ENCODE assay signal across 10 mouse cellular contexts in genomic region chr9:77953053-77953452, GRCm38 (mm10). TPM values are rescaled to one million over a fixed set of nuclear protein-coding genes. Genes with fewer than 3 reads are reported as not detected.
DNase-seq lines count a peak whose midpoint lies in the region; ATAC-seq and TF ChIP-seq lines count a peak whose summit lies in the region.
"Had no signal": no experiment of that assay in that cellular context is flagged by ENCODE, and none has a peak within 500 bp of the region (broad histone marks: within the 10 kb centered on the region; RNA-seq: fewer than 3 reads in every experiment).

No protein-coding gene starts in this region.

- peaks cover 48% of the 10 kb centered on the region for H3K4me1 ChIP-seq in liver, embryonic 12.5 days
- peaks cover 16% of the 10 kb centered on the region for H3K4me1 ChIP-seq in liver, postnatal 0 days (ENCODE audit: insufficient read depth)
- H3K4me1 ChIP-seq in hindbrain, embryonic 15.5 days (replicated peaks) = peaks cover 20% of the 10 kb centered on the region

- H3K36me3 ChIP-seq in liver, embryonic 12.5 days = 0 out of 2 replicates have a peak, but pooled peaks cover 5% of the 10 kb centered on the region
- 0 out of 2 replicates have a peak, but pooled peaks cover 6% of the 10 kb centered on the region for H3K36me3 ChIP-seq in liver, postnatal 0 days (replicated peaks; ENCODE audit: insufficient read depth, low read length)
- H3K36me3 ChIP-seq in hindbrain, embryonic 15.5 days = no peaks in the 10 kb centered on the region

- no peak overlapping the region for H3K4me2 ChIP-seq in liver, embryonic 12.5 days
- H3K4me2 ChIP-seq in liver, postnatal 0 days (ENCODE audit: low read depth, low read length) = no peak overlapping the region
- no peak overlapping the region for H3K4me2 ChIP-seq in hindbrain, embryonic 15.5 days

- DNase-seq in cerebellum, postnatal 4 days (ENCODE audit: low spot score in 2 of 2) = no peak
- DNase-seq in liver, postnatal 0 days = no peak
- DNase-seq in cerebellum, adult 11 months = peak; percentile 39
- no peak for DNase-seq in lung, postnatal 4 days
- DNase-seq in kidney, postnatal 14 days = no peak
- DNase-seq: gastrocnemius, postnatal 36 days; heart, postnatal 14 days had no signal

- peak; percentile 31; the same call in 1 of the 2 replicates for ATAC-seq in cerebellum, adult (ENCODE audit: insufficient number of reproducible peaks, low FRiP score, low TSS enrichment)
- peak; percentile 41; the same call in 1 of the 2 replicates for ATAC-seq in liver, embryonic 12.5 days
- ATAC-seq in liver, postnatal 0 days = no peak
- ATAC-seq in hindbrain, embryonic 15.5 days (ENCODE audit: low FRiP score, low read depth) = peak; percentile 40; the same call in 1 of the 2 replicates

- no peak overlapping the region for H3K9ac ChIP-seq in liver, embryonic 12.5 days
- no peak overlapping the region for H3K9ac ChIP-seq in liver, postnatal 0 days (replicated peaks)
- H3K9ac ChIP-seq in hindbrain, embryonic 15.5 days = no peak overlapping the region

- H3K9me3 ChIP-seq in liver, embryonic 12.5 days (replicated peaks) = no peaks in the 10 kb centered on the region
- no peaks in the 10 kb centered on the region for H3K9me3 ChIP-seq in liver, postnatal 0 days (ENCODE audit: low read length)
- no peaks in the 10 kb centered on the region for H3K9me3 ChIP-seq in hindbrain, embryonic 15.5 days

- TF ChIP-seq CTCF in liver, postnatal 0 days (IDR thresholded peaks at IDR 0.05; ENCODE audit: low read depth) = no peak

- H3K4me3 ChIP-seq in liver, embryonic 12.5 days = no peak overlapping the region
- H3K4me3 ChIP-seq in liver, postnatal 0 days (ENCODE audit: low read depth, low read length) = no peak overlapping the region
- no peak overlapping the region for H3K4me3 ChIP-seq in hindbrain, embryonic 15.5 days

- H3K27me3 ChIP-seq in liver, embryonic 12.5 days (replicated peaks) = no peaks in the 10 kb centered on the region
- H3K27me3 ChIP-seq in liver, postnatal 0 days (ENCODE audit: insufficient read depth, low read length) = no peaks in the 10 kb centered on the region
- H3K27me3 ChIP-seq in hindbrain, embryonic 15.5 days = no peaks in the 10 kb centered on the region

- 82% methylated on average over 8 of the region's 8 CpGs for WGBS in liver, embryonic 12.5 days (ENCODE audit: insufficient replicate concordance)
- WGBS in liver, postnatal 0 days (ENCODE audit: insufficient replicate concordance) = 83% methylated on average over 8 of the region's 8 CpGs
- WGBS in hindbrain, embryonic 15.5 days = 46% methylated on average over 8 of the region's 8 CpGs

- TF ChIP-seq EP300 in liver, postnatal 0 days (IDR thresholded peaks at IDR 0.05; ENCODE audit: low read depth) = no peak

- H3K27ac ChIP-seq in liver, embryonic 12.5 days = no peak overlapping the region
- H3K27ac ChIP-seq in liver, postnatal 0 days (ENCODE audit: low read depth) = no peak overlapping the region
- no peak overlapping the region for H3K27ac ChIP-seq in hindbrain, embryonic 15.5 days (replicated peaks)

RNA-seq across cellular contexts. Expression of gene Elovl5, which starts 35.9 kb away (rescaled TPM):
- 28.1 and 28.8 TPM in 2 replicates for polyA plus RNA-seq in liver, embryonic 12.5 days (2016; fragmentation: Nextera tagmentation; extraction: Ambion mirVana)
- 107 and 112 TPM in 2 replicates for polyA plus RNA-seq in liver, postnatal 0 days (2015; fragmentation: Nextera tagmentation; extraction: Ambion mirVana)
- 62.3 and 67.1 TPM in 2 replicates for polyA plus RNA-seq in hindbrain, embryonic 15.5 days (2015; fragmentation: Nextera tagmentation; extraction: Ambion mirVana)
